Mouse (Mus musculus) limb, embryonic 13.5 days (tissue): ENCODE measurements around the gene Galnt7. TPM values are rescaled to one million over a fixed set of nuclear protein-coding genes. Genes with fewer than 3 reads are reported as not detected.

ENCODE experiments used
- ATAC-seq: fragments of 200-750 bp; cut with Nextera tagmentation; 2 replicates; pipeline ENCODE4 v1.8.0; 2017; ENCODE audit warnings: low read depth, moderate number of reproducible peaks, moderate TSS enrichment; ENCODE audit not compliant: low FRiP score
- H3K27ac ChIP-seq: fragments of 300-500 bp; sonication (generic); 2 replicates; pipeline ENCODE4 v1.5.1; 2015; ENCODE audit warnings: inconsistent platforms, mild to moderate bottlenecking, moderate library complexity
- H3K27me3 ChIP-seq: fragments of 300-500 bp; sonication (generic); 2 replicates; pipeline ENCODE4 v1.6.1; 2015; ENCODE audit warnings: mild to moderate bottlenecking, inconsistent platforms
- H3K36me3 ChIP-seq: fragments of 300-500 bp; sonication (generic); 2 replicates; pipeline ENCODE4 v1.6.1; 2015; ENCODE audit warnings: inconsistent platforms, mild to moderate bottlenecking, moderate library complexity
- H3K4me1 ChIP-seq: fragments of 300-500 bp; sonication (generic); 2 replicates; pipeline ENCODE4 v1.6.1; 2015; ENCODE audit warnings: inconsistent platforms
- H3K4me2 ChIP-seq: fragments of 300-500 bp; sonication (generic); replicated peaks from 2 replicates; pipeline ENCODE4 v1.6.1; 2015; ENCODE audit warnings: inconsistent platforms, mild to moderate bottlenecking, moderate library complexity
- H3K4me3 ChIP-seq: fragments of 300-500 bp; sonication (generic); 2 replicates; pipeline ENCODE4 v1.5.1; 2015; ENCODE audit warnings: moderate library complexity, mild to moderate bottlenecking, inconsistent platforms
- H3K9ac ChIP-seq: fragments of 300-500 bp; sonication (generic); 2 replicates; pipeline ENCODE4 v1.6.1; 2015; ENCODE audit warnings: mild to moderate bottlenecking, inconsistent platforms
- H3K9me3 ChIP-seq: fragments of 300-500 bp; sonication (generic); 2 replicates; pipeline ENCODE4 v1.6.1; 2016; ENCODE audit warnings: inconsistent platforms
- WGBS: fragments of 180-500 bp; shearing (Covaris S2); methylation state at CpG from one replicate; pipeline ENCODE4 v1.1.7; 2015; 5-methylcytosine and 5-hydroxymethylcytosine counted together
- polyA plus RNA-seq: library from polyadenylated mRNA; unstranded; fragments of >200 nt; fragmentation: Nextera tagmentation; extraction: Ambion mirVana; gene quantifications from 2 replicates; pipeline ENCODE4 v1.2.1, GENCODE M21; 2015

Galnt7 gene
- 12.5 and 13.1 TPM in 2 replicates for polyA plus RNA-seq

DNA sequence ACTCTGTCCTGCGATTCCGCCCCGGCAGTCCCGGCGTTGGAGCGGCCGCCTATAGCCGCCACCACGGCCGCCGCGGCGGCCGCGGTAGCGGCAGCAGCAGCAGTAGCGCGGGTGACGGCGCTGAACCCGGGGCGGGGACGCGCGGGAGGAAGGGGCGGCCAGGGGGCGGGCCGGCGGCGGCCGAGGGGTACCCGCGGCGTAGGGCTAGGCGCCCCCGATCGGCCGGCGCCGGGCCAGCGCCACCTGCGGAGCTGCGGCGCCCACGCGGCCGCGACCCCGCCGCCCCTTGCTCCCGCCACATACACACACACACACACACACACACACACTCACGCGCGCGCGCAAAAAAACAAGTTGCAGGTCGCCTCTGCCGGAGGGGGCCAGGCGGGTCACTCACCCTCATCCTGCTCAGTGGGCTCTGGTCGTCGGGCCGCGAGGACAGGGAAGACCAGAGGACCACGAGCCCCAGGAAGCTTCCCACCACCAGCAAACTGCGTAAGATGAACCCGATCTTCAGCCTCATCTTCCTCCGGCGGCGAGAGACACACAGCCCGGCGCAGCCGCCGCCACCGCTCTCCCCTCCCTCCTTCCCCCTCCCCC lies at the start of gene Galnt7:
Galnt7 (minus strand) TSS at position 577 of the 600 bp plus-strand sequence.
- Histone ChIP-seq H3K27me3 (no peaks in the 10 kb centered on the region), H3K27ac (peak within 1 kb of the TSS; percentile 97), H3K4me3 (peak within 1 kb of the TSS; percentile 92), H3K9ac (peak within 1 kb of the TSS; percentile 93), H3K36me3 (no peaks in the 10 kb centered on the region), H3K4me1 (peaks cover 33% of the 10 kb centered on the region), H3K9me3 (no peaks in the 10 kb centered on the region), H3K4me2 (peak within 1 kb of the TSS; percentile 78)
- WGBS, result 0% methylated on average over 35 of the region's 74 CpGs
- ATAC-seq, result peak; percentile 87

DNA sequence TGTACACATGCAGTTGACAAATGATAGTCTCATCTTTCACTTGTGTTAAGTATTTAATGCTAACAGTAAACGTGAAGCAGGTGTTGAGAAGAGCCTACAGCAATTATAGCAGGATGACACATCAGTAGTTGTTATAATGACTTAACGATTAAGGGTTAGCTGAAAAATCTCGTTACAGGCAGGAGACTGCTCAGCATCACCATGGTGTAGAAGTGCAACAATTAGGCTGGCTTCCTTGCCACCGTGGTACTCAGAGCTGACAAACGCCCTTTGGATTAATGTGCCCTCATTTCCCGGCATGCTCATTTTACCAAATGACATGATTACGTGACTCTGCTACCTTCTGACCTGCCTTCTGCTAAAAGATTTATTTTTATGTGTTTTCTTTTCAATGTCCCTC lies 35.8 kb upstream of the Galnt7 start:
- Histone ChIP-seq H3K27ac (no peak overlapping the region), H3K9me3 (no peaks in the 10 kb centered on the region), H3K27me3 (no peaks in the 10 kb centered on the region), H3K36me3 (no peaks in the 10 kb centered on the region), H3K9ac (no peak overlapping the region), H3K4me1 (no peaks in the 10 kb centered on the region), H3K4me3 (no peak overlapping the region), H3K4me2 (no peak overlapping the region)
- ATAC-seq, result no peak
- WGBS, result 21% methylated on average over 7 of the region's 7 CpGs

DNA sequence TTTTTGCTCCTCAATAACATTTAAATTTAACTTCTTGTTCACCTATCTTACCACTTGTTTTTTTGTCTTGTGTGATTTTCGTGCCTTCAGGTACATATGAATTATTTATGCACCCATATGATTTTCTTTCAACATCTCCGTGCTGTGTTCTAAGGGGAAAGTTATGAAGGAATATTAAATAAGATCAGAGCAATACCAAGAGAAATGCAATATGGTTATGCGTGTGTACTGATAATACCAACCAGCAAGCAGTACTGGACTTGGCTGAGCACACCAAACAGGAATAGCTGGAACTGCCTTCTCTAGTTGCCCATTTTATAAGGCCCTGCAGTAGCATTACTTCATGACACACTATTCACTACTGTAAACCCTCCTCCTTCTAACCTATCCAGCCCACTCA lies 33.0 kb upstream of the Galnt7 start:
- no peak overlapping the region for H3K9ac ChIP-seq
- no peaks in the 10 kb centered on the region for H3K27me3 ChIP-seq
- ATAC-seq, result no peak
- H3K9me3 ChIP-seq, result no peaks in the 10 kb centered on the region
- no peak overlapping the region for H3K4me3 ChIP-seq
- H3K4me1 ChIP-seq, result no peaks in the 10 kb centered on the region
- H3K27ac ChIP-seq, result no peak overlapping the region
- 89% methylated on average over 3 of the region's 3 CpGs for WGBS
- no peak overlapping the region for H3K4me2 ChIP-seq
- no peaks in the 10 kb centered on the region for H3K36me3 ChIP-seq

GRCm38 (mm10) chr8:57680044-57680443 lies 27.2 kb upstream of the Galnt7 start:
- H3K27me3 ChIP-seq, result no peaks in the 10 kb centered on the region
- no peaks in the 10 kb centered on the region for H3K4me1 ChIP-seq
- ATAC-seq, result no peak
- H3K36me3 ChIP-seq, result no peaks in the 10 kb centered on the region
- H3K27ac ChIP-seq, result no peak overlapping the region
- no peaks in the 10 kb centered on the region for H3K9me3 ChIP-seq
- WGBS, result 85% methylated on average over 5 of the region's 5 CpGs
- no peak overlapping the region for H3K4me2 ChIP-seq
- H3K9ac ChIP-seq, result no peak overlapping the region
- H3K4me3 ChIP-seq, result no peak overlapping the region

- Histone ChIP-seq H3K4me3 (no peak overlapping the region), H3K27ac (no peak overlapping the region), H3K27me3 (no peaks in the 10 kb centered on the region), H3K36me3 (no peaks in the 10 kb centered on the region), H3K9me3 (no peaks in the 10 kb centered on the region), H3K9ac (no peak overlapping the region), H3K4me2 (no peak overlapping the region), H3K4me1 (no peaks in the 10 kb centered on the region)
- ATAC-seq, result no peak
- WGBS, result 63% methylated on average over 2 of the region's 2 CpGs
These were observed 11.3 kb upstream of the Galnt7 start for GRCm38 (mm10) chr8:57664121-57664520.

DNA sequence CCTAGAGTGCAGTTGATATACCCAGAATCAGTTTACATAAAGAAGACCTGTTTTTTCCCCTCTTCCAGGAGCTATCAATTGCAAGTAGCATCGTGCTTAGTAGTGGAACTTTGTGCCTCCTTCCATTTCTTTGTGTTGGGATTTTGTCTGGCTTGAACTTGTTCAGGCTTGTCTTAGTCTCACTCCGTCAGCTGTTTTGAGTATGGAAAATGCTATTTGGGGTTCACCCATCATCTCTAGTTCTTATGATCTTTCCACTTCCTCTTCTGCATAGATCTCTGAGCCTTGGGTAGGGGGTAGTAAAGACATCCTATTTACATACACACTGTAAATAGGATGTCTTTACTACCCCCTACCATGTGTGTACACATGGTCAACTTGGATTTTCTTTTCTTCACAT lies 7.2 kb upstream of the Galnt7 start:
- Histone ChIP-seq H3K9ac (no peak overlapping the region), H3K36me3 (no peaks in the 10 kb centered on the region), H3K4me2 (no peak overlapping the region)

GRCm38 (mm10) chr8:57656446-57656845 lies 3.6 kb upstream of the Galnt7 start:
- no peaks in the 10 kb centered on the region for H3K36me3 ChIP-seq
- peaks cover 9% of the 10 kb centered on the region for H3K4me1 ChIP-seq
- no peak overlapping the region for H3K27ac ChIP-seq
- no peak for ATAC-seq
- H3K27me3 ChIP-seq, result no peaks in the 10 kb centered on the region
- H3K4me3 ChIP-seq, result no peak overlapping the region
- H3K9me3 ChIP-seq, result no peaks in the 10 kb centered on the region
- H3K9ac ChIP-seq, result no peak overlapping the region
- H3K4me2 ChIP-seq, result no peak overlapping the region
- 77% methylated on average over 6 of the region's 6 CpGs for WGBS

More for the DNA sequence above, 7.2 kb upstream of the Galnt7 start:
- Histone ChIP-seq H3K27ac (no peak overlapping the region), H3K9me3 (no peaks in the 10 kb centered on the region), H3K27me3 (no peaks in the 10 kb centered on the region), H3K4me3 (no peak overlapping the region), H3K4me1 (no peaks in the 10 kb centered on the region)
- 90% methylated on average over 2 of the region's 2 CpGs for WGBS
- ATAC-seq, result no peak

- no peaks in the 10 kb centered on the region for H3K27me3 ChIP-seq
- H3K36me3 ChIP-seq, result no peaks in the 10 kb centered on the region
- H3K9me3 ChIP-seq, result no peaks in the 10 kb centered on the region
- H3K4me2 ChIP-seq, result peak overlapping the region; percentile 78
- 86% methylated on average over 7 of the region's 7 CpGs for WGBS
- ATAC-seq, result no peak
- no peak overlapping the region for H3K9ac ChIP-seq
- H3K4me3 ChIP-seq, result no peak overlapping the region
- no peak overlapping the region for H3K27ac ChIP-seq
- peaks cover 25% of the 10 kb centered on the region for H3K4me1 ChIP-seq
These were observed 1.3 kb upstream of the Galnt7 start for GRCm38 (mm10) chr8:57654146-57654545.

- ATAC-seq, result no peak
- Histone ChIP-seq H3K4me2 (peak overlapping the region; percentile 78), H3K27me3 (no peaks in the 10 kb centered on the region), H3K9ac (0 out of 2 replicates have a peak overlapping the region, but pooled peaks have one; percentile 93), H3K4me3 (peak overlapping the region; percentile 92), H3K4me1 (peaks cover 25% of the 10 kb centered on the region), H3K9me3 (no peaks in the 10 kb centered on the region), H3K36me3 (no peaks in the 10 kb centered on the region), H3K27ac (0 out of 2 replicates have a peak overlapping the region, but pooled peaks have one; percentile 61)
- WGBS, result 11% methylated on average over 7 of the region's 7 CpGs
These were observed 915 bp upstream of the Galnt7 start for GRCm38 (mm10) chr8:57653768-57654125.

GRCm38 (mm10) chr8:57653056-57653767 lies 380 bp upstream of the Galnt7 start:
- peak; percentile 76 for ATAC-seq
- no peaks in the 10 kb centered on the region for H3K27me3 ChIP-seq
- H3K4me2 ChIP-seq, result peak overlapping the region; percentile 78
- H3K27ac ChIP-seq, result peak overlapping the region; percentile 97; the same call in 1 of the 2 replicates
- H3K4me3 ChIP-seq, result peak overlapping the region; percentile 92
- under 1% methylated on average over 26 of the region's 38 CpGs for WGBS
- no peaks in the 10 kb centered on the region for H3K36me3 ChIP-seq
- peaks cover 29% of the 10 kb centered on the region for H3K4me1 ChIP-seq
- peak overlapping the region; percentile 93 for H3K9ac ChIP-seq
- H3K9me3 ChIP-seq, result no peaks in the 10 kb centered on the region

DNA sequence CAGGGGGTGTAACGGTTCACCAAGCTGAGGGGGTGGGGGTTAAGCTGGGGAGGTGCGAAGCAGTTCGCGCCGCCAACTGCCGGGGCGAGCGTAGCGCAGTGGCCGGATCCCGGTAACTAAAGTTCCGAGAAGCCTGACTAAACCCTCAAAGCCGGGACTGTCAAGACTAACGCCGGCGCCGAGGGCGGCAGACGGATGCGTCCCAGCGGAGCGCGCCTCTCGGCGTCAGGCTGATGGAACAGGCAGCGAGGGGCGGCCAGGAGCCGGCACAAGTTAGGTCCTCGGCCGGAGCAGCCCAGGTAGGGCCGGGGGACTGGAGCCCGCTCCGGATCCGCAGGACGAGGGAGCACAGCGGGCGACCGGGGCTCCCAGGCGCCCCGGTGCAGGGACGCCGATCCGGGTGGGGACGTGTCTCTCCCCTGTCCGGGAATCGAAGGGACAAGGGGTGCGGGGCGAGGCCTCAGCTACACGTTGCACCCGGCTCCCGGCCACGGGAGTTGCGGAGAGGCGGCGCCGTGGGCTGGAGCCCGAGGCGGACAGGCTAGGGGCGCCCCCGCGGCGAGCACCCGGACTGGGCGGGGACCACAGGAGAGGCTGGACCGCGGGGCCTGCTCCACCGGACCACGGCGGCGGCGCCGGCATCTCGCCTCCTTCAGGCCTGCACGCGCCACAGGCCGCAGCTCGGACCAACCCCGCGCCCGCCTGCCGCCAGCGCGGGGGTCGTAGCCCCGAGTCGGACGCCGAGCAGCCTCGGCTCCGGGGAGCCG lies 960 bp downstream of the Galnt7 start:
- Histone ChIP-seq H3K36me3 (no peaks in the 10 kb centered on the region), H3K4me1 (peaks cover 38% of the 10 kb centered on the region), H3K9ac (peak overlapping the region; percentile 93), H3K27ac (peak overlapping the region; percentile 97), H3K9me3 (no peaks in the 10 kb centered on the region), H3K4me2 (peak overlapping the region; percentile 78), H3K27me3 (no peaks in the 10 kb centered on the region), H3K4me3 (peak overlapping the region; percentile 92)
- ATAC-seq, result peak; percentile 75
- under 1% methylated on average over 79 of the region's 91 CpGs for WGBS

GRCm38 (mm10) chr8:57651357-57651688 lies 1.5 kb downstream of the Galnt7 start:
- Histone ChIP-seq H3K4me1 (peaks cover 38% of the 10 kb centered on the region), H3K9me3 (no peaks in the 10 kb centered on the region), H3K4me2 (peak overlapping the region; percentile 78), H3K4me3 (peak overlapping the region; percentile 92), H3K9ac (peak overlapping the region; percentile 93), H3K27me3 (no peaks in the 10 kb centered on the region), H3K27ac (peak overlapping the region; percentile 97), H3K36me3 (no peaks in the 10 kb centered on the region)
- no peak for ATAC-seq
- under 1% methylated on average over 8 of the region's 8 CpGs for WGBS
